Mouse (Mus musculus) spleen, adult 2 months (tissue): Measurements from ENCODE around the gene D1Ertd622e. TPM values are rescaled to one million over a fixed set of nuclear protein-coding genes. Genes with fewer than 3 reads are reported as not detected.

ENCODE experiments used
- DNase-seq, 2 experiments: peaks; one replicate each; pipeline versions ENCODE4 v3.0.0 to v3.0.0-alpha.2; 2012 to 2021; ENCODE audit warnings: low spot score in 2 of 2, low read depth in 1 of 2
- H3K27ac ChIP-seq: fragments of 200-500 bp; 2 replicates; pipeline ENCODE4 v1.5.1; 2012; ENCODE audit warnings: low read length, inconsistent platforms; ENCODE audit not compliant: insufficient read depth
- H3K27me3 ChIP-seq: fragments of 200-500 bp; 2 replicates; pipeline ENCODE4 v1.6.1; 2012; ENCODE audit warnings: mild to moderate bottlenecking, moderate library complexity, low read length, inconsistent platforms; ENCODE audit not compliant: control insufficient read depth, insufficient read depth
- H3K36me3 ChIP-seq: fragments of 200-500 bp; 2 replicates; pipeline ENCODE4 v1.6.1; 2012; ENCODE audit warnings: mild to moderate bottlenecking, low read length, inconsistent platforms; ENCODE audit not compliant: control insufficient read depth, insufficient read depth
- H3K4me1 ChIP-seq: fragments of 200-500 bp; 2 replicates; pipeline ENCODE4 v1.6.1; 2011; ENCODE audit warnings: inconsistent platforms; ENCODE audit not compliant: control insufficient read depth, insufficient read depth, insufficient read length
- H3K4me3 ChIP-seq: fragments of 200-500 bp; 2 replicates; pipeline ENCODE4 v1.5.1; 2011; ENCODE audit warnings: mild to moderate bottlenecking, inconsistent platforms; ENCODE audit not compliant: insufficient read depth, insufficient read length; ENCODE audit errors: extremely low read depth
- CTCF ChIP-seq: fragments of 200-500 bp; IDR thresholded peaks from 2 replicates; pipeline ENCODE4 v1.5.1; 2011; ENCODE audit warnings: mild to moderate bottlenecking, inconsistent platforms; ENCODE audit not compliant: insufficient read depth, insufficient read length, insufficient replicate concordance; ENCODE audit errors: extremely low read depth
- POLR2A ChIP-seq: fragments of 200-500 bp; IDR thresholded peaks from 2 replicates; pipeline ENCODE4 v1.6.1; 2011; ENCODE audit warnings: low read depth, low read length, inconsistent platforms
- WGBS: fragments of 180-500 bp; shearing (Covaris S2); methylation state at CpG from one replicate; pipeline ENCODE4 v1.1.7; 2018; 5-methylcytosine and 5-hydroxymethylcytosine counted together
- polyA plus RNA-seq: library from polyadenylated mRNA; depleted of rRNA; stranded (reverse); fragments of >200 nt; gene quantifications from 2 replicates; pipeline ENCODE4 v1.2.3, GENCODE M21; 2012; rRNA removed

Gene D1Ertd622e
- polyA plus RNA-seq, 1 experiment, result 23.1 TPM

DNA sequence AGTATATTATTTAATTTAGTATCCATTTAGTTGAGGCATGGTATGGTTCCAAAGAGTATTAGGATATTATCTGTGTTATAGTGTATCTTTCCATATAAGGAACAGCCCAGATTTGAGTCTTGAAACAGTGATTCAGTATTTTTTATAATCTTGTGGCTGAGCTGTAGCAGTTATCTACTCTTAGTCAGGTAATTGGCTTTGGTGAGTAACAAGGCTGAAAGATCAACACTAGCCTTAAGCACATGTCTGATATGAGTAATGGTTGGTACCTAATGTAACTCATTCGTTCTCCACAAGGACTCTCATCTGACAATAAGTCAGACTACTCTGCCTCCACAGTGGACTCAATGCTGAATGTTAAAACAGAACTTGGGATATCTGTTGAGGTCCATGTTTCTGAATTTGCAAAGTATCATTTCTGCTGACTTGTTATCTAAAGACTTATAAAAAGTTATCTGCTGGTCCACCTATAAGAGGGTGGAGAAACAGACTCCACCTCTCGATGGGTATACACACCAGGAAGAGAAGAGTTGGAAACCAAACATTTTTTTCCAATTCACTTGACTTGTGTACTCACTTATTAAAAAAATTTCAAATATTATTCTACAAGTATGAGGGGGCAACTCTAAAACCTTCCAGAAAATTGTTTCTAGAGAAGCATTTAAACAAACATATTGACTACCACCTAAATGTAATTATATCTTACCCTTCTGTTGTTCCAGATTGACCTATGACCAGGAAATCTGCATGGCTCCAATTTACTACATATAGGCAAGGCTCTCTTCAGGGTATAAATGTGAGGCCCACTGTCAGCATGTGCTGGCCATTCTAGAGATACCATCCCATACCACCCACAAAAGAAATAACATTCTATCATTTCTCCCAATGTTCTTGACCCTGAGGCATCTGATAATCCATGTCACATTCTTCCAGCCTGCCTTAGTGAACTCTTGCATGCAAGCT is 84.5 kb downstream of the D1Ertd622e start:
- Histone ChIP-seq H3K27ac (no peak overlapping the region), H3K4me1 (no peaks in the 10 kb centered on the region; the same call in 1 of the 2 replicates), H3K27me3 (no peaks in the 10 kb centered on the region), H3K36me3 (no peaks in the 10 kb centered on the region), H3K4me3 (no peak overlapping the region)
- TF ChIP-seq CTCF, result no peak
- no peak for TF ChIP-seq POLR2A
- 94% methylated on average over 2 of the region's 2 CpGs for WGBS
- DNase-seq, result no peak

DNA sequence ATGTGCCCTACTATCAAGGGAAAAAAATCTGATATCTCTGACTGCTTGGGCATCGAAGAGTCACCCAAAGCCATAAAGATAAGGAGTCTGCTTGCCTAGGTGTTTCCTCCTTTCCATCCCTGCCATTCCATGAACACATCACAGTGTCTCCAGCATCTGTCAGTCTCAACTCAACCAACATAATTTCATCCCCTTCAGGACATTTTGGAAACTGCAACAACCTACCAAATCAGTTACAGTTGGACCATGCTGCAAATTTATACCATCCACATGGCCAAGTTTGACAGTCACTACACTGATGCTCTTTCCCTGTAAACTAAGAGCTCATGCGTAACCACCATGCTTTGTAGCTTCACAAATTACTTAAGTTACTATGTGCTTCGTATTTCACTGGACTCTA is 85.3 kb downstream of the D1Ertd622e start:
- no peak for TF ChIP-seq POLR2A
- TF ChIP-seq CTCF, result no peak
- Histone ChIP-seq H3K4me1 (no peaks in the 10 kb centered on the region; the same call in 1 of the 2 replicates), H3K36me3 (no peaks in the 10 kb centered on the region), H3K27ac (no peak overlapping the region), H3K4me3 (no peak overlapping the region), H3K27me3 (no peaks in the 10 kb centered on the region)
- DNase-seq, result no peak
- 94% methylated on average over 3 of the region's 3 CpGs for WGBS

DNA sequence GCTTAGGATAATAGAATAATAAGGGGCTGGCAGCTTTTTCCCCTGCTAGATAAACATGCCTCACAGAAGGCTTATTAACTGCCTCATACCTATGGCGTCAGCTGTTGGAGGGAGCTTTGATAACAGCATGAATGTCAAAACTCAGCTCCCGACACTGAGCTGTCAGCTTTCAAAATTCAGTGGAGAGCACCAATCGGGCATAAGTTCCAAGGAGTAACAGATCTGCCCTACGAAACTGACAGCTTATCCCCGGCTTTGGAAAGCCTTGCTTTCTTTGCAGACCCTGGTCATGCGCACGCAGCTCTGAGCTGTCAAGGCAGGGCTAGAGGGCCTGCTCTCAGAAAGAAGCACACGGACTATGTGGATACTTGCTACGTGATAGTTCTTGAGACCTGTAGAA is 91.1 kb downstream of the D1Ertd622e start:
- TF ChIP-seq POLR2A (no peak), CTCF (no peak)
- no peak for DNase-seq
- WGBS, result 93% methylated on average over 9 of the region's 9 CpGs
- Histone ChIP-seq H3K36me3 (no peaks in the 10 kb centered on the region), H3K4me3 (no peak overlapping the region), H3K27me3 (no peaks in the 10 kb centered on the region), H3K27ac (no peak overlapping the region), H3K4me1 (no peaks in the 10 kb centered on the region)

- no peaks in the 10 kb centered on the region for H3K27me3 ChIP-seq
- H3K27ac ChIP-seq, result no peak overlapping the region
- H3K4me1 ChIP-seq, result no peaks in the 10 kb centered on the region
- no peaks in the 10 kb centered on the region for H3K36me3 ChIP-seq
- DNase-seq, result no peak
- no peak overlapping the region for H3K4me3 ChIP-seq
- 84% methylated on average over 4 of the region's 4 CpGs for WGBS
- no peak for TF ChIP-seq CTCF
- no peak for TF ChIP-seq POLR2A
Measured at GRCm38 (mm10) chr1:97567956-97568355, 93.9 kb downstream of the D1Ertd622e start.

GRCm38 (mm10) chr1:97564641-97565040 is 97.2 kb downstream of the D1Ertd622e start:
- Histone ChIP-seq H3K27me3 (no peaks in the 10 kb centered on the region), H3K4me3 (no peak overlapping the region), H3K4me1 (no peaks in the 10 kb centered on the region), H3K36me3 (no peaks in the 10 kb centered on the region), H3K27ac (no peak overlapping the region)
- no peak for DNase-seq
- 83% methylated on average over 1 of the region's 1 CpGs for WGBS
- TF ChIP-seq CTCF (no peak), POLR2A (no peak)

GRCm38 (mm10) chr1:97562867-97563266 is 99.0 kb downstream of the D1Ertd622e start:
- no peaks in the 10 kb centered on the region for H3K27me3 ChIP-seq
- H3K4me3 ChIP-seq, result no peak overlapping the region
- no peak overlapping the region for H3K27ac ChIP-seq
- WGBS, result 88% methylated on average over 3 of the region's 3 CpGs
- TF ChIP-seq POLR2A, result no peak
- no peak for TF ChIP-seq CTCF
- no peaks in the 10 kb centered on the region for H3K36me3 ChIP-seq
- no peak for DNase-seq
- no peaks in the 10 kb centered on the region for H3K4me1 ChIP-seq

Other genes starting within 250 kb of the D1Ertd622e start
- 1.1 and 1.3 TPM in 2 replicates for gene Gin1, start 108.1 kb upstream of the D1Ertd622e start, polyA plus RNA-seq
- gene Ppip5k2, start 108.3 kb upstream of the D1Ertd622e start, polyA plus RNA-seq, result 3.0 and 3.8 TPM in 2 replicates